8 mouse cellular contexts compared by ENCODE assay signal in genomic region chr11:114850452-114851268, GRCm38 (mm10). TPM values are rescaled to one million over a fixed set of nuclear protein-coding genes. Genes with fewer than 3 reads are reported as not detected.
A peak's percentile ranks its signal among the peaks of the same experiment; 100 is the strongest.
DNase-seq lines count a peak whose midpoint lies in the region; ATAC-seq and TF ChIP-seq lines count a peak whose summit lies in the region.

Gene Gprc5c, plus strand, starts transcription at chr11:114851152.

- peak within 1 kb of the TSS; percentile 73 for H3K9ac ChIP-seq in ES-E14 (ENCODE audit: insufficient read depth, low read depth, low read length, poor library complexity, severe bottlenecking)
- peak within 1 kb of the TSS; percentile 34 for H3K9ac ChIP-seq in hindbrain, embryonic 11.5 days (ENCODE audit: low read depth, low read length)
- H3K9ac ChIP-seq in limb, embryonic 15.5 days: peak within 1 kb of the TSS; percentile 72
- H3K9ac ChIP-seq in midbrain, postnatal 0 days (replicated peaks; ENCODE audit: low read length, poor library complexity, severe bottlenecking): peak within 1 kb of the TSS; percentile 60

- H3K4me2 ChIP-seq in hindbrain, embryonic 11.5 days (replicated peaks; ENCODE audit: low read depth, low read length): peak within 1 kb of the TSS; percentile 96
- peak within 1 kb of the TSS; percentile 95 for H3K4me2 ChIP-seq in limb, embryonic 15.5 days
- H3K4me2 ChIP-seq in midbrain, postnatal 0 days (ENCODE audit: low read depth, low read length, poor library complexity, severe bottlenecking): peak within 1 kb of the TSS; percentile 97

- intact Hi-C loops in left cerebral cortex, postnatal 14 days (cut with DNase I): no loop called here

- TF ChIP-seq CTCF in midbrain, postnatal 0 days (IDR thresholded peaks at IDR 0.05): no peak

- no peaks in the 10 kb centered on the region; the same call in 1 of the 2 replicates for H3K36me3 ChIP-seq in ES-E14 (ENCODE audit: control insufficient read depth, insufficient read depth, low read length, poor library complexity, severe bottlenecking)
- H3K36me3 ChIP-seq in hindbrain, embryonic 11.5 days (ENCODE audit: control insufficient read depth, insufficient read depth, low read length): no peaks in the 10 kb centered on the region
- H3K36me3 ChIP-seq in limb, embryonic 15.5 days: no peaks in the 10 kb centered on the region
- H3K36me3 ChIP-seq in midbrain, postnatal 0 days (ENCODE audit: insufficient read depth, low read length): no peaks in the 10 kb centered on the region

- no peak for DNase-seq in ES-E14 (ENCODE audit: low read depth, low spot score)
- peak; percentile 71 for DNase-seq in cerebellum, adult 11 months
- peak; percentile 57 for DNase-seq in gastrocnemius, adult 18-20 months (ENCODE audit: low spot score)
- peak; percentile 64 for DNase-seq in hindbrain, embryonic 11.5 days (ENCODE audit: low spot score)
- no peak for DNase-seq in midbrain, postnatal 0 days (ENCODE audit: low spot score)
- DNase-seq in thymus, postnatal 36 days: no peak
- DNase-seq in left cerebral cortex, postnatal 14 days (ENCODE audit: low spot score in 2 of 2): no peak

- peak within 1 kb of the TSS; percentile 67 to 73 for H3K4me3 ChIP-seq in ES-E14 (ENCODE audit: insufficient read depth in 1 of 2, low read depth in 1 of 2, low read length in 2 of 2, poor library complexity in 1 of 2, severe bottlenecking in 1 of 2)
- peak within 1 kb of the TSS; percentile 58 for H3K4me3 ChIP-seq in hindbrain, embryonic 11.5 days (ENCODE audit: low read depth, low read length)
- peak within 1 kb of the TSS; percentile 78 for H3K4me3 ChIP-seq in limb, embryonic 15.5 days
- peak within 1 kb of the TSS; percentile 63 for H3K4me3 ChIP-seq in midbrain, postnatal 0 days (ENCODE audit: low read depth, low read length)

- WGBS in hindbrain, embryonic 11.5 days: 2% methylated on average over 33 of the region's 43 CpGs
- WGBS in limb, embryonic 15.5 days: under 1% methylated on average over 33 of the region's 43 CpGs
- WGBS in midbrain, postnatal 0 days: under 1% methylated on average over 35 of the region's 43 CpGs

- H3K27ac ChIP-seq in ES-E14 (ENCODE audit: insufficient read depth, low read depth, low read length, poor library complexity, severe bottlenecking): 0 out of 2 replicates have a peak within 1 kb of the TSS, but pooled peaks have one; percentile 3
- H3K27ac ChIP-seq in hindbrain, embryonic 11.5 days (ENCODE audit: low read depth, low read length): peak within 1 kb of the TSS; percentile 39; the same call in 1 of the 2 replicates
- H3K27ac ChIP-seq in limb, embryonic 15.5 days: peak within 1 kb of the TSS; percentile 96
- H3K27ac ChIP-seq in midbrain, postnatal 0 days (ENCODE audit: low read depth, low read length): no peak within 1 kb of the TSS

- H3K4me1 ChIP-seq in ES-E14 (ENCODE audit: control insufficient read depth in 2 of 2, insufficient read depth in 2 of 2, low read length in 2 of 2, poor library complexity in 1 of 2): peaks cover 10 to 24% of the 10 kb centered on the region in 2 experiments; a peak in 3 of 4 replicates
- peaks cover 16% of the 10 kb centered on the region for H3K4me1 ChIP-seq in hindbrain, embryonic 11.5 days (replicated peaks; ENCODE audit: control insufficient read depth, insufficient read depth, low read length)
- H3K4me1 ChIP-seq in limb, embryonic 15.5 days: peaks cover 33% of the 10 kb centered on the region
- H3K4me1 ChIP-seq in midbrain, postnatal 0 days (ENCODE audit: insufficient read depth, low read length): 0 out of 2 replicates have a peak, but pooled peaks cover 4% of the 10 kb centered on the region

- in situ Hi-C loops in ES-E14 (cut with MboI; ENCODE audit: low sequenced_read_pairs in 2 of 2, unreplicated experiment in 2 of 2): no loop called here

- H3K9me3 ChIP-seq in ES-E14 (ENCODE audit: control insufficient read depth, insufficient read depth, low read depth, low read length): no peaks in the 10 kb centered on the region
- H3K9me3 ChIP-seq in hindbrain, embryonic 11.5 days (ENCODE audit: control insufficient read depth, low read length): no peaks in the 10 kb centered on the region
- H3K9me3 ChIP-seq in limb, embryonic 15.5 days: no peaks in the 10 kb centered on the region
- H3K9me3 ChIP-seq in midbrain, postnatal 0 days (ENCODE audit: low read length): no peaks in the 10 kb centered on the region

- peak; percentile 27; the same call in 1 of the 2 replicates for ATAC-seq in hindbrain, embryonic 11.5 days (ENCODE audit: low FRiP score)
- ATAC-seq in limb, embryonic 15.5 days (ENCODE audit: insufficient number of reproducible peaks, low FRiP score, low TSS enrichment, low read depth): 0 out of 2 replicates have a peak, but pooled peaks have one; percentile 45
- no peak for ATAC-seq in midbrain, postnatal 0 days (ENCODE audit: low FRiP score)

- peaks cover 46% of the 10 kb centered on the region for H3K27me3 ChIP-seq in hindbrain, embryonic 11.5 days (ENCODE audit: control insufficient read depth, insufficient read depth, low read length)
- H3K27me3 ChIP-seq in limb, embryonic 15.5 days: no peaks in the 10 kb centered on the region
- peaks cover 42% of the 10 kb centered on the region for H3K27me3 ChIP-seq in midbrain, postnatal 0 days (ENCODE audit: insufficient read depth, low read length)

TF ChIP-seq in ES-E14, 5 proteins besides CTCF, POLR2A, EP300 and RAD21:
- TF ChIP-seq ZNF384 (IDR thresholded peaks at IDR 0.05; ENCODE audit: low read depth, low read length): no peak
- no peak for TF ChIP-seq CHD2 (IDR thresholded peaks at IDR 0.05; ENCODE audit: low read depth, low read length)
- TF ChIP-seq HCFC1 (IDR thresholded peaks at IDR 0.05; ENCODE audit: borderline replicate concordance, insufficient read depth, low read length): no peak
- no peak for TF ChIP-seq ZC3H11A (IDR thresholded peaks at IDR 0.05; ENCODE audit: borderline replicate concordance, low read depth, low read length)
- TF ChIP-seq MAFK (IDR thresholded peaks at IDR 0.05; ENCODE audit: insufficient read depth, low read depth, low read length): no peak

RNA-seq across cellular contexts. Expression of gene Gprc5c, which starts in this region (rescaled TPM):
- 35.9 and 36.5 TPM in 2 replicates for total RNA-seq in ES-E14 (2012; rRNA removed)
- total RNA-seq in gastrocnemius, adult 18-20 months (2021): 10 to 100 TPM; 39.7 to 43.7 TPM
- polyA plus RNA-seq in hindbrain, embryonic 11.5 days (2014; fragmentation: Nextera tagmentation; extraction: Ambion mirVana): 17.7 and 18.3 TPM in 2 replicates
- 38.6 and 41.0 TPM in 2 replicates for polyA plus RNA-seq in limb, embryonic 15.5 days (2015; fragmentation: Nextera tagmentation; extraction: Ambion mirVana)
- 7.5 and 12.8 TPM in 2 replicates for total RNA-seq in midbrain, postnatal 0 days (2014; rRNA removed)
- polyA plus RNA-seq in midbrain, postnatal 0 days (2015; fragmentation: Nextera tagmentation; extraction: Ambion mirVana): 5.7 and 5.8 TPM in 2 replicates
- total RNA-seq in left cerebral cortex, postnatal 14 days (2021): 1 to 10 TPM; 4.0 to 4.6 TPM

Comparison
In these comparisons a context has a peak if more than half of its experiments do, and no peak if none do; other contexts are left out.
1. DNase-seq: peak in cerebellum, adult 11 months (single experiment), gastrocnemius, adult 18-20 months (single experiment) and hindbrain, embryonic 11.5 days (single experiment); none in ES-E14 (single experiment), midbrain, postnatal 0 days (single experiment), thymus, postnatal 36 days (0 of 2) and left cerebral cortex, postnatal 14 days (0 of 2).
2. Peak in every context shown above with its lines, with median percentiles within 50 percentile points of each other: H3K4me3 ChIP-seq, H3K9ac ChIP-seq and H3K4me2 ChIP-seq.